Mouse (Mus musculus): Measurements from ENCODE around the gene Ezr.

The Ezr gene

DNA sequence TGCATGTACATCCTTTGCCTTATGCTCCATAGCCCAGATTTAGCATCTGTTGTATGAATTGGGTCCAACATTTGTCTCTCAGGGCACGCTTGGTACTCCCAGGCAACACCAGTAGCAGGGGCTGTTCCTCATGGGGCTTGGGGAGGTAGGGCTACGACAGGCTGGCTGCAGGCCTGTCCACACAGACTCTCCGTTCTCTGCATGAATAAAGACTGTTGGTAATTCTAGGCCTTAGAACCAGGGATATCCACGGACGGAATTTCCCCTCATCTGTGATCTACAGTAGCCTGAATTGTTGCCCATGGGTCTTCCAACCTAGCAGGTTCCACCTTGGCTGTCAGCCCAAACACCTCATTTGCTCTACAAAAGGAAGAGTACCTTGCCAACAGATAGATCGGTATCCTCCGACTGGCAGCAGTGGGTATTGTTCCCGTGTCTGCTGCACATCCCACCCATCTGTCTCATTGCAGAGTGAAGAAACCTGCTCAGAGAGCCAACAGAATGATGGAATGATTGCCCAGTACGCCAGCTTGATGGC, 7.1 kb upstream of the Ezr start:
- no peak for DNase-seq (ENCODE audit: low read depth, low spot score)

DNA sequence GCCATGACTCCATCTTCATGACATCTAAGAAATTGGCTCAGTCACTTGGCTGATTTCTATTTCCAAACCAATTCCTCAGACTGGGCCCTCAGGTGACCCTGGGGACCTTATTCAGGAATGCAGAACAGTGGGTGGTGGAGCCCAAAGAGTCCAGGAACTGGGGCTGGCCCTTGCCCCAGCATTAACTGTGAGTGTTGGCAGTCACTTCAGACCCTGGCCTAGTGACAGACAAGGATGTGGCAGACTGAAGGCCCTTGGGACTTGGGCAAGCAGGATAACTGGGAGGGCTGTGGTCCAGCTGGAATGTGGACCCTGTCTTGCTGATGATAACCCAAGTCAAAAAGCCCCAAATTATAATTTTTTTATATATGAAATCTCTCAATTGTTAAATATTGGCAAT, 6.5 kb upstream of the Ezr start:
- DNase-seq (ENCODE audit: low read depth, low spot score), result no peak

DNA sequence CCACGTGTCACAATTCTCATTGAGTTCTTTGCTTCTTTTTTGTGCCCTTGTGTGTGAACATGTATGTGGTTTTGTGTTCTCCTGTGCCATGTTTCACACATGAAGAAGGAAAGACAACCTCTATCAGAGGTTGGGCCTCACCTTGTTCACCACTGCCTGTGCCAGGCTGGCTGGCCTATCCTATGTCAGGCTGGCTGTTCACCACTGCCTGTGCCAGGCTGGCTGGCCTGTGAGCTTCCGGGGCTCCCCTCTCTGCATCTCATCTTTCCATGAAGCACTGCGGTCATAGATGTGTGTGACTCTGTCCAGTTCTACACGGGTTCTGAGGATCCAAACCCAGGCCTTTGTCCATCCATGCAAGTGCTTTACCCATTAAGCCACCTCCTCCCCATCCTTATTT, 4.7 kb upstream of the Ezr start:
- no peak for DNase-seq (ENCODE audit: low read depth, low spot score)

DNA sequence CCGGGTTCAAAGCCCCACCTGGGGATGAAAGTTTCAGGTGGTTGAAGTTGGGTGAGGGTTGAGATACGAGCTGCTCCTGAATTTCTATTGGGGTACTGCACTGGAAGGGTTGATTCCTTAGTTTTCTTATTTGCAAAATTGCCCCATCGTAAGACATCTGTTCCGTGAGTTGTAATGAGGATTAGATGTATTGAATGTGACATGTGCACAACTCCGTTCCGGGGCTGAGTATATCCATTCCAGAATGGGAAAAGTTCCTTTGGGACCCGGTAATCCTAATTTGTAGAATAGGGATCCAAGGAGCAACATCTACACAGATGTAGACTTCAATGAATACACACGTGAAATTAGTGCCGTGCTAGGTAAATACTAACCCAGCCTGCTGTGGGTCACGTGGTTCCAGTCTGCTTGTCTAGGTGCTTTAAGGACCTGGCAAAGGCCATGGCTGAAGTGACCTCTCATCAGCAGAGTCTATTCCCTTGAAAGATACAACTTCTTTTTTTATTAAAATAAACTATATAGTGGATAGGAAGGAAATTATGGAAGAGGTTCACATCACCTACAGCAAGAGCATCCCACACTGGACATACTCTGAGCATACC, 1.3 kb upstream of the Ezr start:
- no peak for DNase-seq (ENCODE audit: low read depth, low spot score)

DNA sequence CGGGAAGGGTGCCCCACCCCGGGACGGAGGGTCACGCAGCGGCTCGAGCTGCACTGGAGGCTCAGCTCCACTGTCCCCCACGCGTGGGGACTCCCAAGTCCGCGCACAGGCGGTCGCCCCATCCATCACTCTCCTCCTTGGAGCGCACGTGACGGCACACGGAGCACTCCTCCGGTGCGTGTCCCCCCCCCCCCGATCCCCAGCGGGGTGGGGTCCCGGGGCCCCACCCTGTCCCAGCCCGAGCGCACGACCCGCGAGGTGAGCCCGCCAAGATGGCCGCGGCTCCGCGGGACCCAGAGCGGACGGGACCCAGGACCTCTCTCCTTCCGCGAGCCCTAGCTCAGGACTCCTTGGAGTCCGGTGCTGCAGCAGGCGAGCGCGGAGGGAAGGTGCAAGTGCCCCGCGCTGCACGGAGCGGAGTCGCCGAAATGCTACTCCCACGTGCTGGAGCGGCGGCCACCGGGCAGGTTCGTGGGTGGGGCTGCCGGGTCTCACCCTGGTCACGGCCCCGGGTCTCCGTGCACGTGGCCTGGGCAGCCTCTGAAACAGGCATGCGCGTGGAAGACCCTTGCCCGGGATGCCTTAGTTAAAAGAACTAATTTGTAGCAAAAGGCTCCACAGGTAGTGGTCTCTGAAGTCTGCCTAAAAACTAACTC, 550 bp upstream of the Ezr start:
- DNase-seq (ENCODE audit: low read depth, low spot score), result no peak

DNA sequence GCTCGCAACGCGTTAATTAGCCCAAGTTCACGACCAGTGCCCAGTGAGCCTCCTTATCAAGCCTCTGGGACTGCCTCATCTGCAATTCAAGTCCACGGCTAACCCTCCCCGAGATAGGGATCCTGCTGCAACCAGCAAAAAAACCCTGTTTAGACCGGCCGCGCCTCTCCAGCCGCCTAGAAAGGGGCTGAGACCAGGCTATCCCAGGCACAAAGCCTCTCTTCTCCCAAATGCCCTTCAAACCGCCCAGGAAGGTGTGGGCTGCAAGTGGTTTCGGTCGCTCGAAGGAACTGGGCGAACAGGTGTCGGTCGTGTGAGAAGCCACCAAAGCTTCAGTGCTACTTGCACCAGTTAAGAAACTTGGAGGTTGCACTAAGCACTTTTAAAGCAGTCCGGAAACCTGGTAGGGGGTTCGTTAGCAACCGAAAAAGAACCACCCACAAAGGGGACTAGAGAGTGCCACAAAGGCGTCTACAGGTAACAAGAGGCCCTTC, 504 bp downstream of the Ezr start:
- DNase-seq (ENCODE audit: low read depth, low spot score), result peak; percentile 57

DNA sequence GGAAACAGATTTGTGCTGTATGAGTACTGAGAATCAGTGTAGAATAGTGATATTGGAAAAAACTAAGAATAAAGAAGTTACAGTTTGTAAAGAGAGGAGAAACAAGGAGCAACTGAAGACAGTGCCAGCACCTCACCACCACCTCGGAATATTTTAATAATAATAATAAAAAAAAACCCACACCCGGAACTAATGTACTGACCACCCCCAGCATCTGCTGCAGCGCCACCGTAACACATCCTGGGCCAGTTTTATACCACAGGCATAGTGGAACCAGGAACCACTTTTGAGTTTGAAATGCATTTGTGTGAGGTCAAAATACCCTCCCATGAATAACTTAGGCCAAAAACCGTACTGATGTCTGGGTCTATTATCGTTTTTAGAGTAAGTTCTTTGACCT, 1.3 kb downstream of the Ezr start:
- DNase-seq (ENCODE audit: low read depth, low spot score), result no peak

DNA sequence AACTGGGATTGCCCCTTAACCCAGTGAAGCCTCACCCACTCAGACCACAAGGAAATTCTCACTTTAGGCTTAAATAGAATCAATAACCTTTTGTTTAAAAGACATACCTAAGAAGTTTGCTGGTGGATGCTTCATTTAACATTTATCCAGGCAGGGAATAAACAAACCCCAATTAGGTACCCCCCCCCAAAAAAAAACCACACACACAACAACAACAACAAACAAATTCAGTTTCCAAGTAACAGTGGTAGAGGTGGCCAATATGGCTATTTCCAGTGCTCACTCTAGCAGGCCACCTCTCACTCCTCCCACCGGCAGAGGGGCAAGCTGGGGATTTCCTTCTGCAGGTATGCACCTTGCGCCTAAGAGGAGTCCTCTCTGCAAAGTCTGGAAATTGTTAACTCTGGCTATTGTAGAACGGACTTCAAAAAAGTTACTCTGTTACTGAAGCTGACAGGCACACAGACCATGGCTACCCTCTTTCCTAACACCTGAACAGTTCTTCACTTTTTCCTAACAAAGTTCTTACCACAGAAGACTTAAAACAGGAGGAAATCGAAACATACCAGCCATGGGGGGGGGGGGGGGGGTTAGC, 2.0 kb downstream of the Ezr start:
- no peak for DNase-seq (ENCODE audit: low read depth, low spot score)

DNA sequence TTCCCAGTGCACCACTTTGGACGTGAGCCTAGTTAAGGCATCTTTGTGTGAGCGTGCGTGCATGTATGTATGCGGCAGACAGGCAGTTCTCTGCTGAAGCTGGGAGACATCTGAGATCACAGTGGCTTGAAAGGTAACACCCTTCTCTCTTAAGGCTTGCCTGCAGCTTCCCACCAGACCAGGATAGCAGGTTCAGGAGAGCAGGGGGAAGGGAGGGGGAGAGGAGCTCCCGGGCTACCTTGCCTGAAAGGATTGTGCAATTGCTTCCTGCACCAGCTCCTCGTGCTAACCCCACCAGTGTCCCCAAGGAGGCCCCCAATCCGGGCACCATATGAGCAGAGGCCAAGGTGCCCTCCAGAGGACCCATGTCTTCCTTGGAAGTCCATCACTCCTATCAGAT, 3.0 kb downstream of the Ezr start:
- no peak for DNase-seq (ENCODE audit: low read depth, low spot score)

DNA sequence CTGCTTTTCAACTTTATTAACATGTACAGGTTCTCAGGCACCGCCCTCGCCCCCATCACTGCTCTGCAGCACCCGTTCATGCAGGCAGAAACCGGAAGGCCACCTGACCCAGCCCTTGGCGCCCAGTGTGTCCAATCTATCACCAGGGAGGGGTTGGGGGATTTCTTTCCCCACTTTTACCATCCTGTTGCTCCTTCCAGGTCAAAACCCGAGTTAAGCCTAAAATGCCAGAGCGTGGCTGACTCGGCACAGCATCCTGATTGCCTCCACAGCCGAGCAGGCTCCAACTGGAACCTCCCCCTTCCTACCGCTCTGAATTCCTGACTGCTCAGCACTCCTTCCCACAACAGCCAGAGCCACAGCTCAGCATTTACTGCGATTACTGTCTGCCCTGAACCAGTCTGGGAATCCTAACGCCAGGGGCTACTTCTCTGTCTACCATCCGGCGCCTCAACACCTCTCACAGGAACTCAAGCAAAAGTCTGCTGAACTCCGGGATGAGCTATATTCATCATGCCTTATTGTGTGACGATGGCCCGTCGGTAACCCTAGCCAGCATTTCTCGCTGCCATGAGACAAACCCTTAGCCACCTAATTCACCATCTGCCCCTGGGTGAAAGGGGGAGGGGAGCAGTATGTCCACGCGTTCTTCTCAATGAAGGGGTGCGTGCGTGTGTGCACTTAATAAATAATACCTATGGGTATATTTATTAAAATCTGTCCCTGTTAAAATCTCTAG, 3.6 kb downstream of the Ezr start:
- no peak for DNase-seq (ENCODE audit: low read depth, low spot score)

DNA sequence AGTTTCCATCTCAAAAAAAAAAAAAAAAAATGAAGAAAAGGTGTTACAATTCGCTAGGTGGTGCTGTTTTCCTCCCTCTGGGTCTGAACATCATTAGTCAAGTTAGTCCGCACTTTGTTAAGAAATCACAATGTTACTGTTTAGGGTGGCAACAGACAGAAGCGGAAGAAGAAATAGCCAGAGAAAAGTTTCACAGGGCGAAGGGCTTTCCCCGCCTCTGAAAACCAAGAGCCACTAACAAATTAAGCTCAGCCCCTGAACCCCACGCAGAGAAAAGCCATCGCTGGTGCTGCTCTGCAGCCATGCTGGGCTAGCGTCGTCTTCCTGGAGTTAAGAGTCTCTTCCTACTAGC, 4.3 kb downstream of the Ezr start:
- peak; percentile 44 for DNase-seq (ENCODE audit: low read depth, low spot score)

DNA sequence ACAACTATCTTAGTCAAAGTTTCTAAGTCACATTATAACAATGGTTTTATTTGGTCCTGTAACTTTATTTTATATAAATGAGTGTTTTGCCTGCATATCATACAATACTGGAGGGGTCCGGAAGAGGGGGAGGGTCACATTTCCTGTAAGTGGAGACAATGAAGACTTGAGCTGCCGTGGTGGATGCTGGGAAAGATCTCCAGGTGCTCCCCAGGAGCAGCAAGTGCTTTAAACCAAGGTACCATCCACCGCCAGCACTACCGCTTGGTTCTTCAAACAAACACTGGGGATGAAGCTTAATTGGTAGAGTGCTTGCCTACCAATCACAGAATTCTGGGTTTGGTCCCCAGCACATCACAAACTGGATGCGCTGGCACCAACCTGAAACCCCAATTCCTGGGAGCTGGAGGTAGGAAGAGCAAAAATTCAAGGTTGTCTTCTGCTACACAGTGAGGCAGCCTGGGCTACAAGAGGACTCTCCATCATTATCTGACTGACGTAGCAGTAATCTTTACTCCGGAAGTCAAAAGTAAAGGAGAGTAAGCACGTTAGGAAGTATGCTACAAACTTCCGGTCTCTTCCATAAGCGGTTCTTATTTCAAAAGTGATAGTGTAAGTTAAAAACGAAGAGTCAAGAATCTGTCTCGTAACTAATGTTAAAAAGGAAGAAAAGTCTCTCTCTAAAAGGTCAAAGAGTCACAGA, 4.8 kb downstream of the Ezr start:
- DNase-seq (ENCODE audit: low read depth, low spot score), result no peak

DNA sequence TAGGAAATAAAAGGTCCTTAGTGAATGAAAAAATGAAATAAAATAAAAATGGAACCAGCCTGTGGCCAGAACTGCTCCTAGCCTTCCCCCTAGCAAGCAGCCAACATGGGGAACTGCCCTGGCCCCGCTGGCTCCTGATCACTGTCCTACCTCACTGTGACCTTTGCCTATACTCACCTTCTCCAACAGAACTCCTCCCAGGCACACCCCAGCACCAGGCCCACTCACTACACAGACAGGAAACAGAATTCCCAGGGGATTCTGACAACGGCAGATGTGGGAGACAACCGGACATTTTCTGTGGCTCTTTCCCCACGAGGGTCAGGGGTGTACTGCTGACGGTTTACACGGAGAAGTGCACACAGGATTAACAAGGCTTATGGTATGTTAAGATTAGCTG, 5.5 kb downstream of the Ezr start:
- DNase-seq (ENCODE audit: low read depth, low spot score), result no peak

DNA sequence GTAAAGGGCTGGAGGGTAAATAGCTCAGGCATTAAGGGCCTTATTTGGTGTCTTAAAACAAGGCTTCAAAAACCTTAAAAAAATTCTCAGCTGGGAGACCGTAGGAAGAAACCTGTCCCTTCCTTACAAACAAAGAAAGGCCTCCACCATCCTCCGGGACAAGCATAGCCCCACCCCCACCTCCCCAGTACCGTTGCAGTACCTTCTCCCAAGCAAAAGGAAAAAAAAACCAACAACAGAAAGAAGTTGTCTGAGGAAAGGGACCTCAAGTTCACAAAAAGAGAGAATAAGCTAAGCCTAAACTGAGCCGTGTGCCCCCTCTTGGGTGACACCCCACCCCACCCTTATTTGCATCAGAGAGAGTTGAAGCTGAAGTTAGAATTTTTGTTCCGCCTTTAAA, 6.0 kb downstream of the Ezr start:
- no peak for DNase-seq (ENCODE audit: low read depth, low spot score)

DNA sequence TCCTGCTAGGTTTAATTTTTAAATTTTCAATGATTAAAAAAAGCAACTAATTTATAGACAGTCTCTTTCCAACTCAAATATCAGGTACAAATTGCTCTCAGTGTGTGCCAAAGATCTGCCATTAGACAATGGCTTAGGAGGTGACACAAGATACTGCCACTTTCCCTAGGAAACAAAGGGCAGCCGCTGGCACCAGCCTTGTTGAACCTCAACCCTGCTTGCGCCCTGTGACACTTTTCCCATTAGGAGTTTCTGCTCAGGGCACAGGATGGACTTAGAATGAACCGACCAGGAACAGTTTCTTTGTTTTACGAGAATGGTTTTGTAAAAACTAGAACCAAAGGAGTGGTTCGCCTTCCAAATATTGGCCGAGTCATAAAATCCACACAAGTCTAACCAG, 6.5 kb downstream of the Ezr start:
- no peak for DNase-seq (ENCODE audit: low read depth, low spot score)

DNA sequence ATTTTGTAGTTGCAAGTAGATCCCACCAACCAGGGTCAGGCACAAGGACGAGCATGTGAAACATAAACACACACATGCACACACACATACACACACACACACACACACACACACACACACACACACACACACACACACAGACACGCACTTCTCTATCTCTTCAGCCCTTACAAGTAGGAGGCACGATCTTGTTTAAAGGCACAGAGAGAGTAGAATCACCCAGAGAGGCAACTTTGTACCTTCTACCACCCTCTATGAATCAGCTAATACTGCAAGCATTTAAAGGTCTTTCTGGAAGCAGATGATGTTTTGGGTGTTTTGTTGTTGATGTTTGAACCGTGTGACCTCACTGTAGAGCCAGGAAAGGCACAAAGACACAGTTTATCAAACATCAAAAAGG, 6.9 kb downstream of the Ezr start:
- no peak for DNase-seq (ENCODE audit: low read depth, low spot score)

DNA sequence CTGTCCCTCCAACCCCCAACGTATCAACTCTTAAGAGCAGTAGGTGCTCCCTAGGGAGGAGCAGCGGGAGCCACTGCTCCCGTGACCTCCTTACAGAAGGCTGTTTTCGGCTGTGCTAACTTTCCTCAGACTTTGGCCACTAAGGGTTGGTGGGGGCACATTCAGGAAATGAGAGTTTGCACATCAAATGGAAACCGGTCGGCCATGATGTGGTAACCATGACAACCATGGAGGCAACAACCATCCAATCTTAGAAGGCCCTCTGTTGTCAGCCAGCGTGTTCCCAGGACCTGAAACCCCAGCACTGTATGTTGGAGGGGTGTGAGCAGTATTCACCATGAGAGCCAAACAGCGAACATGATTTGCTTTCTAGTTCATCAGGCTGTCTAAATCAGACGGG, 7.4 kb downstream of the Ezr start:
- DNase-seq (ENCODE audit: low read depth, low spot score), result no peak

DNA sequence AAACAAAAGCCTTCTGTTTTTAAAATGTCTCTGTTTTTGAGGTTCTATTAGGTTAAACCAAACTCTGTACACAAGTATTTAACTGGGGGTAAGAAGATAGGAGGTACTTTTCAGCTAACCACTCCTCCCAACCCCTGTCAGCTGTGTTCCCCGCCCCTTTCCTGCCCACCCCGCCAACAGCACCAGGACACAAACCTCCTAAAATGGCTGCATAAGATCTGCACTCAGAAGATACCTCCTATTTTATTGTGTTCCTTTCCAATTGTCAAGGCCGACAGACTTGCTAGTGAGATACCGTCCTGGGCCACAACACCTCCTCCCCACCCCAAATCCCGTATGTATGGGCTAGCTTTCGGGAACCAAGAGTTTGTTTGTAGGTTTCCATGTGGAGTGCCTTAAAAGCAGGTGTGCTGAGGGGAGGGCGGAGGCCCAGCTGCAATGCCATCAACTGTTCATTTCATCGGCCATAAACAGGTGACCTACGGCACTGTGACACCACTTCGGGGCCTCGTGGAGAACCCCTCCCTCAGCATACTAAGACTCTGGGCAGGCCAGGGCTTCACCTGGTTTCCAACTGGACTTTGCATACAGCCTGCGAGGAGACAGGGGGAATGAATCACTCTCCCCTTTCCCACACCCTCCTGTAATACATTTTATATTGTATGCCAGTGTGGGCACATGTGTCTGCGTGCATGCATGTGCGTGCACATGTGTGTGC, 9.2 kb downstream of the Ezr start:
- no peak for DNase-seq (ENCODE audit: low read depth, low spot score)

DNA sequence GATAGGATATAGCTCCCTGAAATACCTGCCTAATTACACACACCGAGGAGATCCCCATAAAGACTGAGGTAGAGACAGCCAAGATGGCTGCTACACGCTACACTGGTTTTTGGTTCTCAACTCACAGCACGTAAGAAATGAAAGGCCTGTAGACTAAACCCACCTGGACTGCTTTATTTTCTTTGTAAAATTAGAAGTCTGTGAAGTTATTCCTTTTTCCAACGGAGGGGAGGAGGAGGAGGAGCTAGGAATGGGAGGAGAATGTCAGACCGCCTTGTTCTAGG, 10.2 kb downstream of the Ezr start:
- DNase-seq (ENCODE audit: low read depth, low spot score), result no peak

DNA sequence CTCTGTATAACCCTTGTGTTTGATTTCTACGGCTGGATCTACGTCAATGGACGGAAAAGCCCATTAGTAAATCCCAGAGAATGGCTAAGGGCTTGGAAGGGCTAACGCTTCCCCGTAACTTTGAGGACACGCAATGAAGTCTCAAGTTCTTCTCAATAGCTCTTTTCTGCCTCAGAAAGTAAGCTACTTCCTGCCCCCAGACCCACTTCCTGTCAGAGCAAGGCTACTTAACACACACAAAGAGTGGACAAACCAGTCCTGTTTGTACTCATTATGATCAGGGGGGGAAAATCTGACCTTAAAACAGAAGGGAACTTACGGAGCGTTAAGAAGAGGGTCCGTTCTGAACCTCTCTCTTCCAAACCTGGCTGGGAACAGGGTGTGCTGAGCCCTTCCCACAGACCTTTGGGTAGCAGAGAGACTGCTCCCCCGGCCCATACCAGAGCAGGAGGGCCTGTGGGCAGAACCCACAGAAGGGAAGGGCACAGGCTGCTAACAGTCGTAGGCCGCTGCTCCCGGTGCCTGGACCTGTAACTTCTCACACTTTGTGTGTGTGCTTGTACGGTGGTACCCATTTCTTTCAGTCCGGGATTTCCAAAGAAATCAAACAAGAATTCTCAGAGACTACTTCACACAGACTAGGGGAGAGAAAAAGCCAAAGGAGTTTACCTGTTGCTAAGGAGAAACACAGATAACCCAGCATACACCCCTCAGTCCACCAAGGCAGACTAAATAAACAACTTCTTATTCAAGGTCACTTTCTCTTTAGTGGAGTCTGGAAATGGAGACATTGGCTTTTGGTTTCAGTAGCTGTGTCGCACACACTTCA, 10.7 kb downstream of the Ezr start:
- DNase-seq (ENCODE audit: low read depth, low spot score), result no peak

DNA sequence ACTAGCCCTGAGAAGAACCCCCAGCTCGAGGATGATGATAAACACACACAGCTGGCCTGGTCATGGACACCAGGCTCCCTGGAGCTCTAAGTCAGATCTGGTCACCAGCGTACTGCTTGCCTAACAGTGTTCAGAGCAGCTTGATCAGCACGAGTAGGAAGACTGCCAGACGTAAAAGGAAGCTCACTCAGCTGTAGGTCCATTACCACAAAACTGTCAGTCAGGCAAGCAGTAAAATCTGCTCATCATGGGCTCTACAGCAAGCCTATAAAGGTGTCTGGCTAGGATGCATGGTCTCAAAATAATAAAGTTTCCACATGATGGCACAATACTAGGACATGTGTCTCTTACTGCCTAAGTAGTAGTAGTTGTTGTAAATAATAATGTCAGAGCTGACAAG, 13.0 kb downstream of the Ezr start:
- no peak for DNase-seq (ENCODE audit: low read depth, low spot score)
